Mouse (Mus musculus) liver, adult 2 months (tissue): ENCODE data around the gene Jak3. TPM values are rescaled to one million over a fixed set of nuclear protein-coding genes. Genes with fewer than 3 reads are reported as not detected.

Experiments
- DNase-seq: peaks from one replicate; pipeline ENCODE4 v3.0.0-alpha.2; 2011; ENCODE audit warnings: low read depth, low spot score; ENCODE audit errors: extremely low read depth
- H3K27ac ChIP-seq: fragments of 200-500 bp; replicated peaks from 2 replicates; pipeline ENCODE4 v1.5.1; 2012; ENCODE audit warnings: low read depth, mild to moderate bottlenecking, control low read depth, inconsistent platforms, low read length; ENCODE audit not compliant: insufficient read depth
- H3K27me3 ChIP-seq: fragments of 200-500 bp; 2 replicates; pipeline ENCODE4 v1.6.1; 2012; ENCODE audit warnings: mild to moderate bottlenecking, moderate library complexity, low read length, inconsistent platforms; ENCODE audit not compliant: control insufficient read depth, insufficient read depth
- H3K36me3 ChIP-seq: fragments of 200-500 bp; 2 replicates; pipeline ENCODE4 v1.6.1; 2012; ENCODE audit warnings: low read length, inconsistent platforms; ENCODE audit not compliant: control insufficient read depth, insufficient read depth
- H3K4me1 ChIP-seq: fragments of 200-500 bp; 2 replicates; pipeline ENCODE4 v1.6.1; 2011; ENCODE audit warnings: low read length; ENCODE audit not compliant: control insufficient read depth, insufficient read depth
- H3K4me3 ChIP-seq: fragments of 200-500 bp; 2 replicates; pipeline ENCODE4 v1.5.1; 2011; ENCODE audit warnings: low read depth, mild to moderate bottlenecking, control low read depth, low read length, moderate library complexity; ENCODE audit not compliant: insufficient read depth
- H3K79me2 ChIP-seq: fragments of 200-500 bp; 2 replicates; pipeline ENCODE4 v1.6.1; 2012; ENCODE audit warnings: inconsistent platforms, mild to moderate bottlenecking, low read length, moderate library complexity; ENCODE audit not compliant: control insufficient read depth, insufficient read depth
- H3K9ac ChIP-seq: fragments of 200-500 bp; 2 replicates; pipeline ENCODE4 v1.6.1; 2012; ENCODE audit warnings: low read depth, mild to moderate bottlenecking, control low read depth, inconsistent platforms, low read length
- CTCF ChIP-seq: fragments of 200-500 bp; IDR thresholded peaks from 2 replicates; pipeline ENCODE4 v1.5.1; 2011; ENCODE audit warnings: low read depth, low read length, control low read depth
- POLR2A ChIP-seq: fragments of 200-500 bp; IDR thresholded peaks from 2 replicates; pipeline ENCODE4 v1.6.1; 2011; ENCODE audit warnings: low read length, control low read depth; ENCODE audit not compliant: insufficient read depth; ENCODE audit errors: extremely low read depth
- WGBS: fragments of 180-500 bp; shearing (Covaris S2); methylation state at CpG from one replicate; pipeline ENCODE4 v1.1.7; 2018; 5-methylcytosine and 5-hydroxymethylcytosine counted together
- polyA plus RNA-seq: library from polyadenylated mRNA; depleted of rRNA; stranded (reverse); fragments of >200 nt; gene quantifications from 2 replicates; pipeline ENCODE4 v1.2.3, GENCODE M21; 2012
- total RNA-seq: library from RNA; depleted of rRNA; stranded (reverse); fragments of >200 nt; gene quantifications from 2 replicates; pipeline ENCODE4 v1.2.3, GENCODE M21; 2014

The Jak3 gene
- total and polyA plus RNA-seq, 2 experiments, result 4.0 to 7.9 TPM

DNA sequence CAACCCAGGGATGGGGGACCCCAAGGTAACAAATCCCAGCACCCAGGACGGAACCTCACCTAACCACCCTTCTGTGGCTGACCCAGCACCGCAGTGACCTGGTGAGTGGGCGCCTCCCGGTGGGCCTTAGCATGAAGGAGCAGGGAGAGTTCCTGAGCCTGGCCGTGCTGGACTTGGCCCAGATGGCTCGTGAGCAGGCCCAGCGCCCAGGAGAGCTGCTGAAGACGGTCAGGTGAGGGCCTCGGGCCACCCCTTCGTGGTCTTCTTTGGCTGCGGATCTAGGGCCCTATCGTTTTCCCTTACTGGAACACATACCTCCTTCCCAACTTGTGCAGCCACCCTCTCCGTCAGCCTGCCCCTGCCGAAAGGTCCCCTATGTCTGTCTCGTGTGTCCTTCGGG is 3.0 kb downstream of the Jak3 start:
- Histone ChIP-seq H3K79me2 (no peaks in the 10 kb centered on the region), H3K27me3 (no peaks in the 10 kb centered on the region), H3K4me3 (no peak overlapping the region), H3K27ac (no peak overlapping the region), H3K36me3 (no peaks in the 10 kb centered on the region), H3K9ac (no peak overlapping the region), H3K4me1 (peaks cover 8% of the 10 kb centered on the region; the same call in 1 of the 2 replicates)
- no peak for TF ChIP-seq POLR2A
- no peak for TF ChIP-seq CTCF
- DNase-seq, result no peak
- 65% methylated on average over 16 of the region's 16 CpGs for WGBS

GRCm38 (mm10) chr8:71679550-71680168 is 3.6 kb downstream of the Jak3 start:
- no peaks in the 10 kb centered on the region for H3K27me3 ChIP-seq
- no peak overlapping the region for H3K9ac ChIP-seq
- no peak overlapping the region for H3K27ac ChIP-seq
- no peak for TF ChIP-seq POLR2A
- no peak for TF ChIP-seq CTCF
- no peaks in the 10 kb centered on the region for H3K79me2 ChIP-seq
- no peak for DNase-seq
- no peaks in the 10 kb centered on the region for H3K36me3 ChIP-seq
- peaks cover 8% of the 10 kb centered on the region; the same call in 1 of the 2 replicates for H3K4me1 ChIP-seq
- WGBS, result 28% methylated on average over 46 of the region's 46 CpGs
- no peak overlapping the region; the same call in 1 of the 2 replicates for H3K4me3 ChIP-seq

GRCm38 (mm10) chr8:71680471-71680870 is 4.4 kb downstream of the Jak3 start:
- DNase-seq, result no peak
- no peak overlapping the region for H3K4me3 ChIP-seq
- H3K4me1 ChIP-seq, result peaks cover 7% of the 10 kb centered on the region; the same call in 1 of the 2 replicates
- TF ChIP-seq CTCF (no peak), POLR2A (no peak)
- H3K27ac ChIP-seq, result 0 out of 2 replicates have a peak overlapping the region, but pooled peaks have one; percentile 8
- no peaks in the 10 kb centered on the region for H3K79me2 ChIP-seq
- WGBS, result 80% methylated on average over 21 of the region's 21 CpGs
- no peaks in the 10 kb centered on the region for H3K36me3 ChIP-seq
- H3K9ac ChIP-seq, result no peak overlapping the region
- 0 out of 2 replicates have a peak, but pooled peaks cover under 1% of the 10 kb centered on the region for H3K27me3 ChIP-seq

DNA sequence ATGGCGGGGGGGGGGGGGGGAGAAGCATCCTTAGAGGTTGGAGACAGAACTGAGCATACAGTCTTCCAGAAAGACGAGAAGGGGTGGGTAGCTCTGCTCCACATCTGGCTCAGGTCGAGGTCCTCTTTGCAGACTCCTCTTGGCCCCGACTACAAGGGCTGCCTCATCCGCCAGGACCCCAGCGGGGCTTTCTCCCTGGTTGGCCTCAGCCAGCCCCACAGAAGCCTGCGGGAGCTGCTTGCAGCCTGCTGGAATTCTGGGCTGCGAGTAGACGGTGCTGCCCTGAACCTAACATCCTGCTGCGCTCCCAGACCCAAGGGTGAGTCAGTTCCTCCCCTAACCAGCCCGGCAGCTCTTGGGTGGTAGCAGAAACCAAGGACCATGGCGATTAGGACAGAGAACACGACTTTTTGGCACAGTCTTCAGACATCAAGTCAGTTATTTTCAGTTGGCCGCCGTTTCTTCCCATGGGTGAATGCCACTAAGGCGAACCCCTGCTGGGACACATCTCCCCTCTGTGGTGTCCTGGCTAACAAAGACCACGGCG is 5.3 kb downstream of the Jak3 start:
- H3K36me3 ChIP-seq, result no peaks in the 10 kb centered on the region
- no peak overlapping the region for H3K9ac ChIP-seq
- TF ChIP-seq CTCF, result no peak
- TF ChIP-seq POLR2A, result no peak
- 60% methylated on average over 18 of the region's 18 CpGs for WGBS
- peaks cover 5% of the 10 kb centered on the region; the same call in 1 of the 2 replicates for H3K27me3 ChIP-seq
- peaks cover 3% of the 10 kb centered on the region; the same call in 1 of the 2 replicates for H3K4me1 ChIP-seq
- H3K4me3 ChIP-seq, result no peak overlapping the region
- no peaks in the 10 kb centered on the region for H3K79me2 ChIP-seq
- H3K27ac ChIP-seq, result no peak overlapping the region
- no peak for DNase-seq

DNA sequence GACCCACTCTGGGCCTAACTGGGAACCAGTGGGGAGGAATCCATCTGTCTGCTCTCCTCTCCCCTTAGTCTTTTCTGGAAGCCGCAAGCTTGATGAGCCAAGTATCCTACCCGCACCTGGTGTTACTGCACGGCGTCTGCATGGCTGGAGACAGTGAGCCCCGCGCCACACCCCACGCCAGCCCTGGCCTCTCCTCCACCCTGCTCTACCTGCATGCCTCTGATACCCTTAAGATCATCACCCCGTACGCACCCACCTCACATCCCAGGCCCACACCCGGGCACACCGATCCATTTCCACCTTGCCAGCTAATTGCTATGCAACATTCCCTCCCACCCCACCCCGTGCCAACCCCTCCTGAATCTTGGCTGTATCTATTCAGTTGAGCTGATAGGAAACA is 6.7 kb downstream of the Jak3 start:
- 90% methylated on average over 12 of the region's 12 CpGs for WGBS
- H3K27me3 ChIP-seq, result peaks cover 5% of the 10 kb centered on the region; the same call in 1 of the 2 replicates
- TF ChIP-seq CTCF, result no peak

GRCm38 (mm10) chr8:71684701-71685100 is 8.6 kb downstream of the Jak3 start:
- no peak overlapping the region for H3K27ac ChIP-seq
- H3K4me3 ChIP-seq, result no peak overlapping the region
- H3K79me2 ChIP-seq, result no peaks in the 10 kb centered on the region
- WGBS, result 57% methylated on average over 10 of the region's 10 CpGs
- TF ChIP-seq POLR2A, result no peak
- TF ChIP-seq CTCF, result no peak
- peaks cover 9% of the 10 kb centered on the region for H3K27me3 ChIP-seq
- no peak overlapping the region for H3K9ac ChIP-seq
- no peaks in the 10 kb centered on the region for H3K4me1 ChIP-seq
- no peaks in the 10 kb centered on the region for H3K36me3 ChIP-seq
- DNase-seq, result no peak

More for the DNA sequence above, 6.7 kb downstream of the Jak3 start:
- Histone ChIP-seq H3K27ac (no peak overlapping the region), H3K79me2 (no peaks in the 10 kb centered on the region), H3K4me1 (peaks cover 3% of the 10 kb centered on the region; the same call in 1 of the 2 replicates), H3K9ac (no peak overlapping the region), H3K4me3 (no peak overlapping the region), H3K36me3 (no peaks in the 10 kb centered on the region)
- DNase-seq, result no peak
